In genomic region chr17:25878611-25879180, GRCm38 (mm10) we compare ENCODE assay signal across 17 mouse cellular contexts. TPM values are rescaled to one million over a fixed set of nuclear protein-coding genes. Genes with fewer than 3 reads are reported as not detected.
DNase-seq lines count a peak whose midpoint lies in the region; ATAC-seq lines count a peak whose summit lies in the region.
"Had no signal": no experiment of that assay in that cellular context is flagged by ENCODE, and none has a peak within 500 bp of the region (broad histone marks: within the 10 kb centered on the region; RNA-seq: fewer than 3 reads in every experiment).

No protein-coding gene starts in this region.

- H3K27ac ChIP-seq in forebrain, embryonic 10.5 days: peak overlapping the region; percentile 87; the same call in 1 of the 2 replicates
- H3K27ac ChIP-seq in forebrain, embryonic 14.5 days (ENCODE audit: low read depth, low read length): no peak overlapping the region
- no peak overlapping the region for H3K27ac ChIP-seq in midbrain, embryonic 11.5 days (ENCODE audit: low read depth, low read length)
- H3K27ac ChIP-seq in midbrain, embryonic 16.5 days (ENCODE audit: low read length): no peak overlapping the region
- peak overlapping the region; percentile 25; the same call in 1 of the 2 replicates for H3K27ac ChIP-seq in limb, embryonic 10.5 days
- H3K27ac ChIP-seq: embryonic facial prominence, embryonic 13.5 days; forebrain, embryonic 12.5 days; hindbrain, embryonic 14.5 days; limb, embryonic 13.5 days; liver, embryonic 12.5 days had no signal

- H3K4me2 ChIP-seq in forebrain, embryonic 14.5 days (ENCODE audit: low read length): no peak overlapping the region
- H3K4me2 ChIP-seq in midbrain, embryonic 11.5 days: no peak overlapping the region
- H3K4me2 ChIP-seq in midbrain, embryonic 16.5 days (ENCODE audit: low read length): no peak overlapping the region
- H3K4me2 ChIP-seq: embryonic facial prominence, embryonic 13.5 days; forebrain, embryonic 12.5 days; heart, embryonic 11.5 days; hindbrain, embryonic 14.5 days; limb, embryonic 13.5 days; liver, embryonic 12.5 days had no signal

- peaks cover 88% of the 10 kb centered on the region for H3K4me1 ChIP-seq in forebrain, embryonic 10.5 days
- H3K4me1 ChIP-seq in forebrain, embryonic 14.5 days (ENCODE audit: control insufficient read depth, insufficient read depth, low read length): peaks cover 13% of the 10 kb centered on the region
- peaks cover 45% of the 10 kb centered on the region for H3K4me1 ChIP-seq in midbrain, embryonic 11.5 days (ENCODE audit: control insufficient read depth, insufficient read depth, low read length)
- H3K4me1 ChIP-seq in midbrain, embryonic 16.5 days (ENCODE audit: control insufficient read depth, insufficient read depth, low read length): peaks cover 22% of the 10 kb centered on the region
- peaks cover 86% of the 10 kb centered on the region for H3K4me1 ChIP-seq in limb, embryonic 10.5 days

- DNase-seq in forebrain, embryonic 10.5 days (ENCODE audit: extremely low spot score, low spot score): no peak
- DNase-seq in forebrain, embryonic 14.5 days (ENCODE audit: low spot score): no peak
- DNase-seq in midbrain, embryonic 11.5 days (ENCODE audit: low spot score, missing footprints): peak; percentile 78
- peak; percentile 27 for DNase-seq in limb, embryonic 10.5 days (ENCODE audit: low spot score)
- no peak for DNase-seq in T-cell, adult 2 months (ENCODE audit: low spot score)
- no peak for DNase-seq in urinary bladder, postnatal 25 days (ENCODE audit: low spot score)
- DNase-seq: gastrocnemius, postnatal 10 days; heart, postnatal 36 days; liver, postnatal 0 days had no signal

- no peaks in the 10 kb centered on the region for H3K9me3 ChIP-seq in forebrain, embryonic 10.5 days
- H3K9me3 ChIP-seq in forebrain, embryonic 14.5 days (replicated peaks; ENCODE audit: control insufficient read depth, low read length): no peaks in the 10 kb centered on the region
- no peaks in the 10 kb centered on the region for H3K9me3 ChIP-seq in midbrain, embryonic 11.5 days (ENCODE audit: control insufficient read depth, low read length)
- H3K9me3 ChIP-seq in midbrain, embryonic 16.5 days (replicated peaks; ENCODE audit: control insufficient read depth, low read length, poor library complexity, severe bottlenecking): no peaks in the 10 kb centered on the region
- no peaks in the 10 kb centered on the region for H3K9me3 ChIP-seq in limb, embryonic 10.5 days (replicated peaks)
- H3K9me3 ChIP-seq: embryonic facial prominence, embryonic 13.5 days; forebrain, embryonic 12.5 days; limb, embryonic 13.5 days; liver, embryonic 12.5 days had no signal

- H3K9ac ChIP-seq in forebrain, embryonic 14.5 days (ENCODE audit: low read length): no peak overlapping the region
- no peak overlapping the region for H3K9ac ChIP-seq in midbrain, embryonic 11.5 days (ENCODE audit: low read length)
- no peak overlapping the region for H3K9ac ChIP-seq in midbrain, embryonic 16.5 days (ENCODE audit: low read depth, low read length)
- H3K9ac ChIP-seq: embryonic facial prominence, embryonic 13.5 days; forebrain, embryonic 12.5 days; hindbrain, embryonic 14.5 days; limb, embryonic 13.5 days; liver, embryonic 12.5 days; liver, postnatal 0 days had no signal

- 88% methylated on average over 19 of the region's 19 CpGs for WGBS in forebrain, embryonic 10.5 days
- WGBS in forebrain, embryonic 14.5 days: 87% methylated on average over 19 of the region's 19 CpGs
- 82% methylated on average over 19 of the region's 19 CpGs for WGBS in midbrain, embryonic 11.5 days
- WGBS in midbrain, embryonic 16.5 days: 84% methylated on average over 19 of the region's 19 CpGs
- 91% methylated on average over 19 of the region's 19 CpGs for WGBS in limb, embryonic 10.5 days

- ATAC-seq in forebrain, embryonic 14.5 days: no peak
- no peak for ATAC-seq in midbrain, embryonic 11.5 days (ENCODE audit: low FRiP score)
- ATAC-seq in midbrain, embryonic 16.5 days: no peak
- ATAC-seq: CD4-positive, CD25-positive, alpha-beta regulatory T cell, adult 4 months; liver, embryonic 12.5 days; liver, postnatal 0 days had no signal

- H3K4me3 ChIP-seq in forebrain, embryonic 10.5 days: 0 out of 2 replicates have a peak overlapping the region, but pooled peaks have one; percentile 23
- no peak overlapping the region for H3K4me3 ChIP-seq in forebrain, embryonic 14.5 days (ENCODE audit: low read depth, low read length)
- no peak overlapping the region for H3K4me3 ChIP-seq in midbrain, embryonic 11.5 days (ENCODE audit: low read depth, low read length)
- H3K4me3 ChIP-seq in midbrain, embryonic 16.5 days (ENCODE audit: low read depth, low read length): no peak overlapping the region
- H3K4me3 ChIP-seq in limb, embryonic 10.5 days: 0 out of 2 replicates have a peak overlapping the region, but pooled peaks have one; percentile 10
- H3K4me3 ChIP-seq: embryonic facial prominence, embryonic 13.5 days; forebrain, embryonic 12.5 days; limb, embryonic 13.5 days; liver, embryonic 12.5 days had no signal

- H3K27me3 ChIP-seq in forebrain, embryonic 10.5 days (ENCODE audit: poor library complexity, severe bottlenecking): no peaks in the 10 kb centered on the region
- no peaks in the 10 kb centered on the region for H3K27me3 ChIP-seq in forebrain, embryonic 14.5 days (replicated peaks; ENCODE audit: control insufficient read depth, insufficient read depth, low read length)
- no peaks in the 10 kb centered on the region for H3K27me3 ChIP-seq in midbrain, embryonic 11.5 days (ENCODE audit: control insufficient read depth, insufficient read depth, low read length)
- no peaks in the 10 kb centered on the region for H3K27me3 ChIP-seq in midbrain, embryonic 16.5 days (ENCODE audit: control insufficient read depth, insufficient read depth, low read depth, low read length)
- H3K27me3 ChIP-seq in limb, embryonic 10.5 days (ENCODE audit: low read depth, poor library complexity, severe bottlenecking): no peaks in the 10 kb centered on the region
- H3K27me3 ChIP-seq: embryonic facial prominence, embryonic 13.5 days; forebrain, embryonic 12.5 days; limb, embryonic 13.5 days; liver, embryonic 12.5 days had no signal

- H3K36me3 ChIP-seq in forebrain, embryonic 10.5 days (replicated peaks): peaks cover 51% of the 10 kb centered on the region
- peaks cover 35% of the 10 kb centered on the region for H3K36me3 ChIP-seq in forebrain, embryonic 14.5 days (ENCODE audit: control insufficient read depth, insufficient read depth, low read length)
- H3K36me3 ChIP-seq in midbrain, embryonic 11.5 days (ENCODE audit: control insufficient read depth, insufficient read depth, low read length): no peaks in the 10 kb centered on the region
- peaks cover 18% of the 10 kb centered on the region for H3K36me3 ChIP-seq in midbrain, embryonic 16.5 days (ENCODE audit: control insufficient read depth, insufficient read depth, low read length)
- H3K36me3 ChIP-seq in limb, embryonic 10.5 days: peaks cover 53% of the 10 kb centered on the region

RNA-seq across cellular contexts. Expression of gene Wfikkn1, which starts 2.0 kb away (rescaled TPM):
- polyA plus RNA-seq in forebrain, embryonic 10.5 days (2016; fragmentation: Nextera tagmentation; extraction: Ambion mirVana): 4.0 and 4.2 TPM in 2 replicates
- 0.36 and 0.47 TPM in 2 replicates for polyA plus RNA-seq in forebrain, embryonic 14.5 days (2014; fragmentation: Nextera tagmentation; extraction: Ambion mirVana)
- polyA plus RNA-seq in midbrain, embryonic 11.5 days (2014; fragmentation: Nextera tagmentation; extraction: Ambion mirVana): 0.91 and 1.1 TPM in 2 replicates
- polyA plus RNA-seq in midbrain, embryonic 16.5 days (2015; fragmentation: Nextera tagmentation; extraction: Ambion mirVana): 0.45 and 0.52 TPM in 2 replicates
- polyA plus RNA-seq in limb, embryonic 10.5 days (2016; fragmentation: Nextera tagmentation; extraction: Ambion mirVana): 2.6 and 5.6 TPM in 2 replicates

RNA-seq across cellular contexts. Expression of gene Mettl26, which starts 3.8 kb away (rescaled TPM):
- 76.7 and 79.1 TPM in 2 replicates for polyA plus RNA-seq in forebrain, embryonic 10.5 days (2016; fragmentation: Nextera tagmentation; extraction: Ambion mirVana)
- polyA plus RNA-seq in forebrain, embryonic 14.5 days (2014; fragmentation: Nextera tagmentation; extraction: Ambion mirVana): 60.5 and 66.0 TPM in 2 replicates
- polyA plus RNA-seq in midbrain, embryonic 11.5 days (2014; fragmentation: Nextera tagmentation; extraction: Ambion mirVana): 57.1 and 60.1 TPM in 2 replicates
- 62.2 and 63.5 TPM in 2 replicates for polyA plus RNA-seq in midbrain, embryonic 16.5 days (2015; fragmentation: Nextera tagmentation; extraction: Ambion mirVana)
- 69.3 and 69.6 TPM in 2 replicates for polyA plus RNA-seq in limb, embryonic 10.5 days (2016; fragmentation: Nextera tagmentation; extraction: Ambion mirVana)

RNA-seq across cellular contexts. Expression of gene Mcrip2, which starts 10.1 kb away (rescaled TPM):
- polyA plus RNA-seq in forebrain, embryonic 10.5 days (2016; fragmentation: Nextera tagmentation; extraction: Ambion mirVana): 20.0 and 21.9 TPM in 2 replicates
- polyA plus RNA-seq in forebrain, embryonic 14.5 days (2014; fragmentation: Nextera tagmentation; extraction: Ambion mirVana): 15.9 and 17.0 TPM in 2 replicates
- 6.1 and 7.0 TPM in 2 replicates for polyA plus RNA-seq in midbrain, embryonic 11.5 days (2014; fragmentation: Nextera tagmentation; extraction: Ambion mirVana)
- polyA plus RNA-seq in midbrain, embryonic 16.5 days (2015; fragmentation: Nextera tagmentation; extraction: Ambion mirVana): 18.0 and 25.3 TPM in 2 replicates
- polyA plus RNA-seq in limb, embryonic 10.5 days (2016; fragmentation: Nextera tagmentation; extraction: Ambion mirVana): 13.6 and 22.0 TPM in 2 replicates

RNA-seq across cellular contexts. Expression of gene Wdr90, which starts 17.4 kb away (rescaled TPM):
- 63.3 and 73.0 TPM in 2 replicates for polyA plus RNA-seq in forebrain, embryonic 10.5 days (2016; fragmentation: Nextera tagmentation; extraction: Ambion mirVana)
- 11.6 and 12.2 TPM in 2 replicates for polyA plus RNA-seq in forebrain, embryonic 14.5 days (2014; fragmentation: Nextera tagmentation; extraction: Ambion mirVana)
- polyA plus RNA-seq in midbrain, embryonic 11.5 days (2014; fragmentation: Nextera tagmentation; extraction: Ambion mirVana): 15.7 and 17.8 TPM in 2 replicates
- polyA plus RNA-seq in midbrain, embryonic 16.5 days (2015; fragmentation: Nextera tagmentation; extraction: Ambion mirVana): 18.5 and 21.6 TPM in 2 replicates
- polyA plus RNA-seq in limb, embryonic 10.5 days (2016; fragmentation: Nextera tagmentation; extraction: Ambion mirVana): 45.5 and 46.2 TPM in 2 replicates

RNA-seq across cellular contexts. Expression of gene Rhot2, which starts 34.0 kb away (rescaled TPM):
- 28.0 and 31.2 TPM in 2 replicates for polyA plus RNA-seq in forebrain, embryonic 10.5 days (2016; fragmentation: Nextera tagmentation; extraction: Ambion mirVana)
- polyA plus RNA-seq in forebrain, embryonic 14.5 days (2014; fragmentation: Nextera tagmentation; extraction: Ambion mirVana): 9.6 and 11.3 TPM in 2 replicates
- polyA plus RNA-seq in midbrain, embryonic 11.5 days (2014; fragmentation: Nextera tagmentation; extraction: Ambion mirVana): 7.0 and 8.7 TPM in 2 replicates
- polyA plus RNA-seq in midbrain, embryonic 16.5 days (2015; fragmentation: Nextera tagmentation; extraction: Ambion mirVana): 15.2 and 16.7 TPM in 2 replicates
- 30.8 and 32.6 TPM in 2 replicates for polyA plus RNA-seq in limb, embryonic 10.5 days (2016; fragmentation: Nextera tagmentation; extraction: Ambion mirVana)

Comparison
In these comparisons a context has a peak if more than half of its experiments do, and no peak if none do; other contexts are left out.
1. H3K27ac ChIP-seq: peak in forebrain, embryonic 10.5 days (single experiment) and limb, embryonic 10.5 days (single experiment); none in forebrain, embryonic 14.5 days (single experiment), midbrain, embryonic 11.5 days (single experiment) and midbrain, embryonic 16.5 days (single experiment).
2. H3K4me3 ChIP-seq: peak in forebrain, embryonic 10.5 days (single experiment) and limb, embryonic 10.5 days (single experiment); none in forebrain, embryonic 14.5 days (single experiment), midbrain, embryonic 11.5 days (single experiment) and midbrain, embryonic 16.5 days (single experiment).
3. DNase-seq: peak in midbrain, embryonic 11.5 days (single experiment) and limb, embryonic 10.5 days (single experiment); none in forebrain, embryonic 10.5 days (single experiment), forebrain, embryonic 14.5 days (single experiment), T-cell, adult 2 months (single experiment) and urinary bladder, postnatal 25 days (single experiment).